Mouse (Mus musculus) lung, embryonic 14.5 days (tissue): ENCODE data around the gene Nf1. TPM values are rescaled to one million over a fixed set of nuclear protein-coding genes. Genes with fewer than 3 reads are reported as not detected.

Source experiments
- ATAC-seq: fragments of 200-750 bp; cut with Nextera tagmentation; 2 replicates; pipeline ENCODE4 v1.8.0; 2017; ENCODE audit warnings: mild to moderate bottlenecking, moderate TSS enrichment, moderate library complexity; ENCODE audit not compliant: insufficient read depth
- DNase-seq: peaks from one replicate; pipeline ENCODE4 v3.0.0-alpha.2; 2015
- H3K27ac ChIP-seq: fragments of 300-500 bp; sonication (generic); 2 replicates; pipeline ENCODE4 v1.5.1; 2014; ENCODE audit warnings: low read depth, mild to moderate bottlenecking, moderate library complexity
- H3K27me3 ChIP-seq: fragments of 300-500 bp; sonication (generic); 2 replicates; pipeline ENCODE4 v1.6.1; 2014; ENCODE audit warnings: low read length, control low read depth; ENCODE audit not compliant: insufficient read depth
- H3K36me3 ChIP-seq: fragments of 300-500 bp; sonication (generic); 2 replicates; pipeline ENCODE4 v1.6.1; 2014; ENCODE audit warnings: control low read depth; ENCODE audit not compliant: insufficient read depth
- H3K4me1 ChIP-seq: fragments of 300-500 bp; sonication (generic); 2 replicates; pipeline ENCODE4 v1.6.1; 2014; ENCODE audit warnings: antibody characterized with exemption, control low read depth; ENCODE audit not compliant: insufficient read depth
- H3K4me2 ChIP-seq: fragments of 300-500 bp; sonication (generic); 2 replicates; pipeline ENCODE4 v1.6.1; 2014; ENCODE audit warnings: mild to moderate bottlenecking
- H3K4me3 ChIP-seq: fragments of 300-500 bp; sonication (generic); 2 replicates; pipeline ENCODE4 v1.5.1; 2014; ENCODE audit warnings: low read depth, low read length
- H3K9ac ChIP-seq: fragments of 300-500 bp; sonication (generic); 2 replicates; pipeline ENCODE4 v1.6.1; 2014
- H3K9me3 ChIP-seq: fragments of 300-500 bp; sonication (generic); 2 replicates; pipeline ENCODE4 v1.6.1; 2016; ENCODE audit warnings: low read depth, low read length, control low read depth
- CTCF ChIP-seq: IDR thresholded peaks from 2 replicates; pipeline ENCODE4 v1.5.1; 2016; ENCODE audit warnings: antibody characterized with exemption, low read depth
- WGBS: fragments of 180-500 bp; shearing (Covaris S2); extraction: QIAGEN DNeasy Blood & Tissue Kit; methylation state at CpG from one replicate; pipeline ENCODE4 v1.1.7; 2014; 5-methylcytosine and 5-hydroxymethylcytosine counted together
- polyA plus RNA-seq: library from polyadenylated mRNA; unstranded; fragments of >200 nt; fragmentation: Nextera tagmentation; extraction: Ambion mirVana; gene quantifications from 2 replicates; pipeline ENCODE4 v1.2.1, GENCODE M21; 2014

Gene Nf1
- polyA plus RNA-seq, 1 experiment from 2014 or later: 12.6 TPM

DNA sequence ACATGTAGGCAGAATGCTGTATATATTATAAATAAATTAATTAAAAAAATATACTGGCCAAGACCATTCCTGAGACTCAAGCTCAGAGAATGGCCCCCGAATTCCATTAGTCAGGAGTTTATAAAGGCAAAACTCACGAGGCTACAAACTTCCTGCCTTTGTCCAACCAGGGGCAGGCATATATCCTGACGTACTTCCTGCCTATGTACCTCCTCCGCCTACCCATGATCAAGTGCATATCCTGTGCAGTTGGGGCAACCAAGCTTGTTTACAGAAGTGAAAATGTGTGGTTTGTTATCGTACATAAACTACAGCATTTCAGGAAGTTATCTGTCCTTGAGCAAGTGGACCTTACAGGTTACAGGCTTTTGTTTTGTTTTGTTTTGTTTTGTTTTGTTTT lies 283.5 kb downstream of the Nf1 start:
- no peak overlapping the region for H3K4me2 ChIP-seq
- no peak for TF ChIP-seq CTCF
- H3K9ac ChIP-seq: no peak overlapping the region
- H3K27ac ChIP-seq: no peak overlapping the region
- H3K36me3 ChIP-seq: no peaks in the 10 kb centered on the region
- no peaks in the 10 kb centered on the region for H3K9me3 ChIP-seq
- 64% methylated on average over 5 of the region's 5 CpGs for WGBS
- no peak for ATAC-seq
- DNase-seq: peak; percentile 22
- H3K27me3 ChIP-seq: no peaks in the 10 kb centered on the region
- H3K4me1 ChIP-seq: no peaks in the 10 kb centered on the region
- no peak overlapping the region for H3K4me3 ChIP-seq

DNA sequence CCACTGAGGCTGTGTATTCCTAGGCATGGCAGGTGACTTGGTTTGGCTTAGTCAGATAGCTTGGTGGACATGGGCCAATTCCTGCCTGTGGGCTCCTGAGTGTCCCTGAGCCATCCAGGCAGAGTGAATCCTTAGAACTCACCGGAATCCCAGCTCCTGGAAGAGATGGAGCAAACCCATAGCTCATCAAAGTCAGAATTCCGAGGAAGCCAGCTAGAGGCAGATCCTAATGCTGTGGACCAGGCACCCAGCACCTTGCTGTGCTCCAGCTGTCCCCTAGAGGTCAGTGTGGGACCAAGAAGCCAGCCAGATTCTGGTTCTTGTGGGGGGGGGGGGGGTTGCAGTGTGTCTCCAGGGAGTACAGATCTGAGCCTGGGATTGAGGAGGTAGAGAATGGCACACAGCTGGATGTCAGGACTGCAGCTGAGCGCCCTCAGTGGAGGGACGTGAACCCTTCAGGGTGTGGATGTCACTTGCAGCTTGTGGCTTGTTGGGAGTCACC lies 285.4 kb downstream of the Nf1 start:
- H3K4me2 ChIP-seq: no peak overlapping the region
- DNase-seq: peak; percentile 74
- H3K36me3 ChIP-seq: no peaks in the 10 kb centered on the region
- peak; percentile 49; the same call in 1 of the 2 replicates for ATAC-seq
- 19% methylated on average over 4 of the region's 4 CpGs for WGBS
- H3K9me3 ChIP-seq: no peaks in the 10 kb centered on the region
- no peak overlapping the region for H3K27ac ChIP-seq
- no peaks in the 10 kb centered on the region for H3K27me3 ChIP-seq
- no peak overlapping the region for H3K4me3 ChIP-seq
- H3K4me1 ChIP-seq: no peaks in the 10 kb centered on the region
- no peak overlapping the region for H3K9ac ChIP-seq
- peak; percentile 83 for TF ChIP-seq CTCF

DNA sequence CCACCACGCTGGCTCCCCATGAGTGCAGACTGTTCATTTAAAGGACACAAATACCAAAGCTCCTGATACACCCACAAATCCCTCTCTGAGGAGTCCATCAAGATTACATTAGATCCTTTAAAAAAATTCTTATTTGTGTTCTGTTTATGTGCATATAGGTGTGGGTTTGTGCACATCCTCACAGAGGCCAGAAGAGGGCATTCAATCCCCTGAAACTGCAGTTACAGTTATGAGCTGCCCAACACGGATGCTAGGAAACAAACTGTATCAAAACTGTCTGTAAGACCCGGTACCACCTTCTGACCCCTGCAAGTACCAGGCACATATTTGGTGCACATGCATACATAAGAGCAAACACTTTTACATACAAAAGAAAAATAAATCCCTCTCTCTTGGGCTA lies 289.2 kb downstream of the Nf1 start:
- Histone ChIP-seq H3K9me3 (no peaks in the 10 kb centered on the region), H3K4me1 (no peaks in the 10 kb centered on the region), H3K27ac (no peak overlapping the region), H3K36me3 (no peaks in the 10 kb centered on the region), H3K9ac (no peak overlapping the region), H3K27me3 (no peaks in the 10 kb centered on the region), H3K4me3 (no peak overlapping the region), H3K4me2 (no peak overlapping the region)
- DNase-seq (peak; percentile 24), ATAC-seq (no peak)
- TF ChIP-seq CTCF: peak; percentile 50
- WGBS: 69% methylated on average over 3 of the region's 3 CpGs

DNA sequence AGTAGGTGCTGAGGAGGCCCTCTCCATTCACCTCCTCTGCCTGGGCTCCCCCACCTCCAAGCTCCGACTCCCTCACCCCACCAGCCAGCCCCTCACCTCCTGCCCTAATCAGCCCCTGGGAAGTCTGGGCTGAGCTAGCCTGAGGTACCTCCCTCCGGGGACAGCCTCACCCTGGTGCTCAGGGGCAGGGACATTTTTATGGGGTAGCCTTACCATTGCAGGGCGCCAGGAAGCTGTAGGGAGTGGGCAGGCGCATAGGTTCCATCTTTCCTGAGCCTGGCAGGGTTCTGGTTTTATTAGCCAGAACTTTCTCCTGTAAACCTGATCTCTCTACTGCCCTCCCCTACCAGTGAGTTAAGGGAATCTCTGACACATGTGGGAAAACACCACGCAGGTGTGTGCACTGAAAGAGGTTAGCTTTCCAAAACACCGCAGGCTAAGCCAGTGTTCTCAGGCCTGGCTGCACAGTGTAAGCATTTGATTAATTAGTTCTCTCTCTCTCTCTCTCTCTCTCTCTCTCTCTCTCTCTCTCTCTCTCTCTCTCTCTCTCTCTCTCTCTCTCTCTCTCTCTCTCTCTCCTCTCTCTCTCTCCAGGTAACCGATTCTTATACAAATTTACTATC lies 290.4 kb downstream of the Nf1 start:
- no peak overlapping the region for H3K4me3 ChIP-seq
- H3K27ac ChIP-seq: no peak overlapping the region
- H3K36me3 ChIP-seq: no peaks in the 10 kb centered on the region
- TF ChIP-seq CTCF: no peak
- H3K9me3 ChIP-seq: no peaks in the 10 kb centered on the region
- H3K9ac ChIP-seq: no peak overlapping the region
- DNase-seq: no peak
- WGBS: 75% methylated on average over 7 of the region's 7 CpGs
- no peak for ATAC-seq
- no peaks in the 10 kb centered on the region for H3K4me1 ChIP-seq
- no peaks in the 10 kb centered on the region for H3K27me3 ChIP-seq
- no peak overlapping the region for H3K4me2 ChIP-seq

DNA sequence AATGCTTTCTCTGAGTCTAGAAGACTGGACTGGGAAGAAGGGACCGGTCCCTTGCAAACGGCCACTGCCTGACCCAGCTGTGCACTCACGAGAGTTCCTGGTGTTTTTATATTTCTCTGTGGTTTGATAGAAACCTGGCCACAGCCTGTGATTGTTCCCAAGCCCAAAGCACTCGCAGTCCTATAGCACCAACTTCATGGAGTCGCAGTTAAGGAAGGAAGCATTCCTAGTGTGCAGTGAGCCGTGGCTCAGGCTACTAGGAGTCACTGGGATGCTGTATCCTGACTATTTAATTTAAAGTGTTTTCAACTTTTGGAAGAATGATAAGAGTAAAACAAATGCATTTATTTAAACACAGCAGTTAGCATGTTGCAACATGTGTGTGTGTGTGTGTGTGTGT lies 291.0 kb downstream of the Nf1 start:
- ATAC-seq (no peak), DNase-seq (no peak)
- H3K4me3 ChIP-seq: no peak overlapping the region
- no peak overlapping the region for H3K4me2 ChIP-seq
- TF ChIP-seq CTCF: no peak
- no peaks in the 10 kb centered on the region for H3K9me3 ChIP-seq
- no peaks in the 10 kb centered on the region for H3K27me3 ChIP-seq
- H3K4me1 ChIP-seq: no peaks in the 10 kb centered on the region
- WGBS: 60% methylated on average over 6 of the region's 6 CpGs
- no peak overlapping the region for H3K27ac ChIP-seq
- no peak overlapping the region for H3K9ac ChIP-seq
- no peaks in the 10 kb centered on the region for H3K36me3 ChIP-seq

Other genes with a start within 250 kb of the Nf1 start
- 4.0 and 5.1 TPM in 2 replicates for gene Ksr1, start 193.3 kb upstream of the Nf1 start, polyA plus RNA-seq
- gene Wsb1, start 85.0 kb upstream of the Nf1 start, polyA plus RNA-seq: 266 and 274 TPM in 2 replicates
- not detected in 2 replicates for gene Gm9964, start 42.8 kb upstream of the Nf1 start, polyA plus RNA-seq
- gene Omg, start 164.4 kb downstream of the Nf1 start, polyA plus RNA-seq: 0.37 and 0.38 TPM in 2 replicates
- 0.53 and 0.88 TPM in 2 replicates for gene Evi2b, start 184.1 kb downstream of the Nf1 start, polyA plus RNA-seq
- 1.3 and 1.4 TPM in 2 replicates for gene Evi2, start 190.9 kb downstream of the Nf1 start, polyA plus RNA-seq
- 2.8 and 3.4 TPM in 2 replicates for gene Evi2a, start 190.9 kb downstream of the Nf1 start, polyA plus RNA-seq